Mouse (Mus musculus) G1E-ER4 (cell line): ENCODE data around the gene Egf. TPM values are rescaled to one million over a fixed set of nuclear protein-coding genes. Genes with fewer than 3 reads are reported as not detected.

ENCODE experiments used
- GATA1 ChIP-seq: IDR thresholded peaks from one replicate; pipeline ENCODE4 v1.8.0; 2012; ENCODE audit warnings: low read length, inconsistent platforms
- polyA plus RNA-seq: library from polyadenylated mRNA; stranded (reverse); fragments of >175 nt; gene quantifications from 2 replicates; pipeline ENCODE4 v1.2.3, GENCODE M21; 2012

Egf gene
- polyA plus RNA-seq, 1 experiment = 1.5 TPM

DNA sequence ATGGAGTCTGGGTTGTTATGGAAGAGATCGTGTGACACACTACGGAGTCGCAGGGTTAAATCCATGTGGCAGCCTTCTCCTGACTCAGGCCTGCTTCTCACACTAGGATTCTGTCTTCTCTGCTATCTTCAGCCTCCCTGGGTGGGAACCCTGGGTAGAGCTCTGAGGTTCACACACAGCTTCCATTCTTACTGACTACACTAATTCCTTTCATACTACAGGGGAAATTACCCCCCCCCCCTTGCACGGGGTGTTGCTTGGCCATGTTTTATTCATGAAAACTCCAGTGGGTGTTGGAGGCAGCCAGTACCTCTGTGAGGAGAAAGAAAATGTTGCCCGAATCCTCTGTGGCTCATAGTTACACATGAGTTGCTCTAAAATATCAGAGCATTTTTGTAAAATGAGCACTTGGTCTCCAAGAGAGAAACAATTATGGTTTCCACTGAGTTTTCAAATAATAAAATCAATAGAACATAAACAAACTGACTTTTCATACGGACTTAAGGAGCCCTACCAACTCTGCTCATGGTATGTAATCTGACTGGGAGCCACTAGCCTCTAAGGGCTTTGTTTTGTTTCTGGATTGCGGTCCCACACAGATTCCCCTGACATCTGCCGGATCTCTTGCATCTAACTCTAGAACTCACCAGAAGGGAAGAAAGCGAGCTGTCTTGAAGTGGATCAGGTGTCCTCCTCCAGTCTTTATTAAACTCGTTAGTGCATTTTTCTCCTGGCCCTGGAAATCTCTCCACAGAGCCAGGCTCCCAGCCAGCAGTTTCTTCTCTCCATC, 114.7 kb downstream of the Egf start:
- no peak for TF ChIP-seq GATA1

DNA sequence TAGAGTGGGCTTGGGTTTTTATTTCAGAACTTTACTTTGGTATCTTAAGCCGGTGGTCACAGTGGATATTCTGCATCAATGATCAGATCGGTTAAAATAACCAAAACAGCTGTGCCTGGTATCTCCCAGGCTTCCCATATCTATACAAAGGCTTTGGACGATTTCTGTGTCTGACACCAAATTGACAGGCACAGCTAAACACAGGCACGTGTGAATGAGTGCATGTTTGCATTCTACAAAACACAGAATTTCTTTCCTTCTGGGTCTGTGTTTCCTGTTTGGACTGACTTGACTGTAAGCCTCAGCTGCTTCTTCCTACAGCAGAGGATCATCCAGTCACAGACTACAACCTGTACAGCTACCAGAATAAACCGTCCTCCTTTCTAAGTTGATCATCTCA, 115.4 kb downstream of the Egf start:
- TF ChIP-seq GATA1 = no peak

DNA sequence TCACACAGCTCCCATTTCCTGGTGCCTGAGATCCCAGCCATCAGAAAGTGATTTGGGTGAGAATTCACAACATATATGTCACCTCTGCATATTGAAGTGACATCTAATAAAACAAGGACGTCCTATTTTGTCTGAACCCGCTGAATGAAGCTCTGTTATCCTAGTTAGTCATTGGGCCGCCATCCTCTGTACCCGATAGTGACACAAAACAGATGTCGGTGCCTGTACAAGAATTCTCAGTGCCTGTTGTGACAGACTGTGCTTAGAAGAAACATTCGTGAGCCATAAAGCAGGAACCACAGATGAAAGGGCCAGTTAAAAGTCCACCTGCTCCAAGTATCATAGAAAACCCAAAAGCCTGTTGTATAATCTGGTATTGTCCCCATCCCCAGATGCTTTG, 117.7 kb downstream of the Egf start:
- no peak for TF ChIP-seq GATA1

DNA sequence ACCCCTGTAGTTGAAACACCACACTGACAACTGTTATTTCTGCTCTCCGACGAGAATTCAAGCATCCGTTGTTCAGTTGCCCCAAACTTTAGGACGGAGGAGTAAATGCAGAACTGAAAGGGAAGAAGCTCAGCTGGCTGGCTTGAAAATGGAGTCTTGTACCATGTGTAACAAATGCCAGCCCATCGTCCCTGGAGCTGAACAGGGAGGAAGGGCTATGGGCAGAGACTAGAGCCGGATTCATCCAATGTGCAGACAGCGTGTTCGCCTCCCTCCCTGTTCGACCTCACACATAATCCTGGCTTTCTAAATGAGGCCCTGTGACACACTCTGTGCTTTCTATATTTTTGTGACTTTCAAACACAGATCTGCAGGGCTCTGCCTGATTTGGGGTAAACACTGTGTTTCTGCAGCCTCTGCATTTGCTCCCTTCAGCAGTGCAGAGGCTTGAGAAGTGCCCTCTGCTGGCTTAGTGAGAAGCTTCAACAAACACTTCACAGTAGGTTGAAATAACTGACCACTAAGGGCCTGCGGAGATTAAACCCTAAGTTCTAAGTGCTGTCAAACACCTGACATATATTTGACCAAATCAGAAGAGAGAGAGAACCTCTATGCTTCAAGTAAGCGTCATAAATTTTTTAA, 120.7 kb downstream of the Egf start:
- no peak for TF ChIP-seq GATA1

DNA sequence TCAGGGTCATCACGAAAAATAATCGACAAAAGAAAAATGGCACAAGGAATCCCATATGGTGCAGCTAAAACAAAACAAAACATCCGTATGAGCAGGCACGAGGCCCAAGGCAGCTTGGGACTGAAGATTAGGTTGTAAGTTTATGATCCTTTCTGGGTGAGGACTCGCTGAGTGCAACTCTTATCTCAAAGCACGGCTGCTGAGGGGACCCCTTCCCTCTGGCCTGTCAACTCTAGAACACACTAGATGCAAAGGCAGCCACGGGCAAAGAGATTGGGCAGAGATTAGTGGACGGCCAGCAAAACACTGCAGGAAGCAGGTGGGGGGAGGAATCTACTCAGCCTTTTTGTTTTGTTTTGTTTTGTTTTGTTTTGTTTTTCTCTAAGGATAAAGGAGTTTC, 121.6 kb downstream of the Egf start:
- no peak for TF ChIP-seq GATA1

DNA sequence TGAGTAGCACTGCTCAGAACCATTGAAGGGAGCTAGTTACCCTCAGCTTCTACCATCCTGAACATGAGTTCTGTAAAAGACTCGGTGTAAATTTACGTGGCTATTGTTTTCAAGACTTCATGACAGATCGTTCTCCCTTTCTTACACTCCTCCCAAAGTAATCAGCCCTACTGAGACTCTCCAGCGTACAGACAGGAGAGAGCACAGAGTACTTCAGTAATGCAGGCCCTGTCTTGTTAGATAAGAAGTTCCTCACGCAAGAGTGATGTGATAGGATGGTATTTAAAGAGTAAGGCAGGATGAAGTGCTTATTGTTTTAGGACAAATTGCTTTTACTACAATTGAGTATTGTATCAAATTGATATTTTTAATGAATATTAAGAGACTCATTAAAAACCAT, 123.3 kb downstream of the Egf start:
- no peak for TF ChIP-seq GATA1

DNA sequence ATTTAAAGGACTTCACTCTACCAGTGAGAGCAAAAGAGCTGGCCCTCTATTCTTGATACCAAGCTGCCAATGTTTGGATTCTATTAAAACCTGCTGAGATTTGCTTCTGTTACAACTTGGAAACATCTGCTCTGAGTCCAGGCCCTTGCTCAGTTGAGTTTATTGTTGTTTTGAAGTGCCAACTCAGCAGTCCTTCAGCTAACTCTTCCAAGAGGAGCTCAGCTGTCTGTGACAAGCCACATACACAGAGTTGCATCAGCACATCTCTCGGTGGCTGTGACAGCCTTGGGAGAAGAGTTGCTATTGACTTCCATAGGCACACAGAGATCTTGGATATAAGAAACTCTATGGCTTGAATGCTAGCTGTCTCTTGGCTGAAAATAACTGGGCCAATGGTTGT, 124.1 kb downstream of the Egf start:
- no peak for TF ChIP-seq GATA1

Other genes with a start within 250 kb of the Egf start
- 3.7 and 5.2 TPM in 2 replicates for gene Elovl6, start 223.0 kb downstream of the Egf start, polyA plus RNA-seq
- not detected in 2 replicates for gene Lrit3, start 48.7 kb upstream of the Egf start, polyA plus RNA-seq
- not detected in 2 replicates for gene Rrh, start 67.3 kb upstream of the Egf start, polyA plus RNA-seq
- gene Gar1, start 76.1 kb upstream of the Egf start, polyA plus RNA-seq = 133 and 197 TPM in 2 replicates
- not detected in 2 replicates for gene Cfi, start 80.6 kb upstream of the Egf start, polyA plus RNA-seq
- 130 and 181 TPM in 2 replicates for gene Pla2g12a, start 123.3 kb upstream of the Egf start, polyA plus RNA-seq
- 15.5 and 21.0 TPM in 2 replicates for gene Casp6, start 146.1 kb upstream of the Egf start, polyA plus RNA-seq
- gene Mcub, start 214.9 kb upstream of the Egf start, polyA plus RNA-seq = not detected in 2 replicates